Mouse (Mus musculus): Measurements from ENCODE around the gene Tpcn2.

GRCm38 (mm10) chr7:145253986-145254630, 29.7 kb downstream of the Tpcn2 start:
- no peak for TF ChIP-seq CTCF (conservative IDR thresholded peaks at IDR 0.05 in 1 of 2, IDR thresholded peaks at IDR 0.05 in 1 of 2; ENCODE audit: low read depth in 2 of 2, low read length in 2 of 2)
- no peak for TF ChIP-seq MAX (IDR thresholded peaks at IDR 0.05; ENCODE audit: low read length)
- no peak for TF ChIP-seq USF2 (conservative IDR thresholded peaks at IDR 0.05; ENCODE audit: low read depth, low read length)
- TF ChIP-seq POLR2A (IDR thresholded peaks at IDR 0.05; ENCODE audit: low read depth, low read length) = no peak
- no peak for TF ChIP-seq USF1 (IDR thresholded peaks at IDR 0.05; ENCODE audit: low read depth, low read length)
- no peak for TF ChIP-seq CHD2 (IDR thresholded peaks at IDR 0.05; ENCODE audit: low read length)
- no peak for TF ChIP-seq RAD21 (IDR thresholded peaks at IDR 0.05; ENCODE audit: low read depth, low read length)
- TF ChIP-seq TCF12 (IDR thresholded peaks at IDR 0.05; ENCODE audit: low read depth, low read length) = no peak
- TF ChIP-seq TBP (conservative IDR thresholded peaks at IDR 0.05; ENCODE audit: low read depth, low read length) = no peak

All from CH12.LX (cell line).